Mouse (Mus musculus) common myeloid progenitor, adult 5-6 weeks (primary cell): ENCODE measurements around the gene Ywhae. TPM values are rescaled to one million over a fixed set of nuclear protein-coding genes. Genes with fewer than 3 reads are reported as not detected.

Source experiments
- ATAC-seq: replicated peaks from 2 replicates; pipeline ENCODE4 v1.8.0; 2016; ENCODE audit warnings: low read depth, mild to moderate bottlenecking, moderate TSS enrichment, inconsistent platforms; ENCODE audit not compliant: poor library complexity, severe bottlenecking
- total RNA-seq: library from RNA; stranded (forward); fragments of 200-1000, 187-1606 nt; gene quantifications from 2 replicates; pipeline ENCODE4 v1.2.3, GENCODE M21; 2017

The Ywhae gene
- total RNA-seq, 1 experiment from 2014 or later: 653 TPM

DNA sequence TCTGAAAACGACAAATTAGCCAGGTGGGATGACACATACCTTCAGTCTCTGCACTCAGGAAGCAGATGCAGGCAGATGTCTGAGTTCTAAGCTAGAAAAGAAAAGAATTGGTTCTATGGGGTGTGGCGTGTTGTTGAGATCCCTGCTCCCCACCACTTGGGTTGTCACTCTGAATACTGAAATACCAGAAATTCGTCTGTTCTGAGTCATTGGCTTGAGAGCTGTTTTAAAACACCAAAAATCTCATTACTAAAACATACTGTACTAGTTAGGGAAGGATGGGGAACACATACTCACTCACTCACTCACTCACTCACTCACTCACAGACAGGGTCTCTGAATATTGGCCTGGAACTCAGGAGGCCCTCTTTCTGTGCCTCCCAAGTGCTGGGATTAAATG lies 4.3 kb downstream of the Ywhae start:
- no peak for ATAC-seq

GRCm38 (mm10) chr11:75737806-75738476 lies 5.3 kb downstream of the Ywhae start:
- no peak for ATAC-seq

GRCm38 (mm10) chr11:75738477-75738821 lies 5.8 kb downstream of the Ywhae start:
- ATAC-seq: no peak

GRCm38 (mm10) chr11:75740204-75740603 lies 7.5 kb downstream of the Ywhae start:
- ATAC-seq: no peak

DNA sequence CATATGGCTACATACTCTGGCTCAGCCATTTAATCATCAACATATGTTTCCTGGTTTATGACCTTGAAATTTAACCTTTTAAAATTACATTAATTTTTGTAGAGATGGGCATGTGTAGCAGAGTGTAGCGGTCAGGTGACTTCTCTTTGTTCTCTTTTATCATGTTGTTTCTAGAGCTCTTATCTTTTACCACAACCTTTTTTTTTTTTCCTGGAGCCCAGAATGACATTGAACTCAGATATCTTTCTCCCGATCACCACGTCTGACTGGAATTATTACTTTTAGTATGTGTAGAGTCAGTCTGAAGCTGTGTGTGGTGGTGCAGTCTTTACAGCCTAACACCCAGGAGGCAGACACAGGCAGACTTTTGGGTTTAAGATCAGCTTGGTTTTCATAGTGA lies 8.9 kb downstream of the Ywhae start:
- ATAC-seq: no peak

DNA sequence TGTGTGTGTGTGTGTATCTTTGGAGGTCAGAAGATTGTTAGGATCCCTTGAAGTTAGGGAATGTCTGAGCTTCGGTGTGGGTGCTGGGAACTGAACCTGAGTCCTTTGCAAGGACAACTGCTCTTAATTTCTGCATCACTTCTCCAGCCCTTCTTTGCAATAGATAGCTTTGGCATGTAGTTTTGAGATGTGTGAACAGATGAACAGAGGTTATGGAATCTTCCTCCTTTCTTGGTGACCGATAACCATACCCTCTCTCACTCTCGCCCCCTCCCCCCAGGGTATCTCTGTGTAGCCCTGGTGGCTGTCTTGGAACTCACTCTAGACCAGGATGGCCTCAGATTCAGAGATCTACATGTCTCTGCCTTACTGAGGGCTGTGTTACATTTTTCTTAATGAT lies 12.1 kb downstream of the Ywhae start:
- ATAC-seq: no peak

GRCm38 (mm10) chr11:75750537-75750936 lies 17.9 kb downstream of the Ywhae start:
- no peak for ATAC-seq

GRCm38 (mm10) chr11:75751082-75751481 lies 18.4 kb downstream of the Ywhae start:
- ATAC-seq: no peak

- 0 out of 2 replicates have a peak, but pooled peaks have one; percentile 42 for ATAC-seq
Measured at GRCm38 (mm10) chr11:75756687-75757086, 24.0 kb downstream of the Ywhae start.

- ATAC-seq: no peak
Measured at GRCm38 (mm10) chr11:75758553-75758952, 25.9 kb downstream of the Ywhae start.

GRCm38 (mm10) chr11:75760785-75761184 lies 28.1 kb downstream of the Ywhae start:
- ATAC-seq: no peak

DNA sequence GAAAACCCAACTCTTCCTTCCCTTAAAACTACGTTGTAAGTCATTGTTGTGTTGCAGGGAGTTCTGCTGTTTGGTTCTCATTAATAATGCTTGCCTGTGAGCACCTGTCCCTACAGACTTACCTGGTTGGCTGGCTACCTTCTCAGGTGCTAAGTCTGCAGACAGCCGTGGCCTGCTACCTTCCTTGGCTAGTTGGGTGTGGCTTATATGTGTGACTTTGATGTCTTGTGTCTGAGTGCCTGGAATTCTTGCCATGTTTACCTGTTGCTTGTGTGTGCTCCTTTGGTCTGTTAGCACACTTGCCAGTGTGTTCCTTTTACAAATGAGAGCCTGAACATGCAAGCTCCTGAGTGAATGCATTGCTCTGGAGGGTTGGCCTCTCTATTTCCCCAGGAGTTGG lies 30.0 kb downstream of the Ywhae start:
- ATAC-seq: no peak

DNA sequence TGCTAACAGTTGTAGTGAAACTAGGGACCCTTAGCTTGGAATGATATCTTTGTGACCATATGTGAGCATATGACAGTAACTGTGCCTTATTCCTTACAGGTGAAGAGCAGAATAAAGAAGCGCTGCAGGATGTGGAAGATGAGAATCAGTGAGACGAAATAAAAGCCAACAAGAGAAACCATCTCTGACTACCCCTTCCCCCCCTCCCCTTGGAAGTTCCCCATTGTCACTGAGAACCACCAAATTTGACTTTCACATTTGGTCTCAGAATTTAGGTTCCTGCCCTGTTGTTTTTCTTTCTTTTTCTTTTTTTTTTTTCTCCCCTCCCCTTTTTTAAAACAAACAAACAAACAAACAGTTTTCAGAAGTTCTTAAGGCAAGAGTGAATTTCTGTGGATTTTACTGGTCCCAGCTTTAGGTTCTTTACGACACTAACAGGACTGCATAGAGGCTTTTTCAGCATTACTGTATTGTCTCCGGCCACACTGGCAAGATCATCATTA lies 31.9 kb downstream of the Ywhae start:
- ATAC-seq: no peak

DNA sequence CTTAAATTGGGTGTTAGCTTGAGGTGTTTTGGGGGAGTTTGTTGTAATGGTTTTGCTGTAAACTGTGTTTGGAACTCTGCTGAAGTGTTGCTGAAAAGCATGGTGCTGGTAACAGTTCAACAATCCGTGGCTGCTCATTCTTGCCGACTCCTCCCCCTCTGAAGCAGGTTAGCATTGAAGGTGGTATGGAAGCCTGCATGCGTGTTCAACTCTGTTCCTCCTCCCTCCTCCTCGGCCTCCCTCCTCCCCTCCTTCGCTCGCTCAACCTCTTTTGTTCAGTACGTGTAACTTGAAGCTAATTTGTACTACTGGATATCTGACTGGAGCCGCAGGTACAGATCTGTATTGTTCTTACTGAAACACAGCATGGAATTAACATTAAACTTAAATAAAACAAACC lies 32.5 kb downstream of the Ywhae start:
- ATAC-seq: no peak

GRCm38 (mm10) chr11:75767014-75767413 lies 34.3 kb downstream of the Ywhae start:
- no peak for ATAC-seq

- no peak for ATAC-seq
Measured at GRCm38 (mm10) chr11:75768091-75768989, 35.7 kb downstream of the Ywhae start.

DNA sequence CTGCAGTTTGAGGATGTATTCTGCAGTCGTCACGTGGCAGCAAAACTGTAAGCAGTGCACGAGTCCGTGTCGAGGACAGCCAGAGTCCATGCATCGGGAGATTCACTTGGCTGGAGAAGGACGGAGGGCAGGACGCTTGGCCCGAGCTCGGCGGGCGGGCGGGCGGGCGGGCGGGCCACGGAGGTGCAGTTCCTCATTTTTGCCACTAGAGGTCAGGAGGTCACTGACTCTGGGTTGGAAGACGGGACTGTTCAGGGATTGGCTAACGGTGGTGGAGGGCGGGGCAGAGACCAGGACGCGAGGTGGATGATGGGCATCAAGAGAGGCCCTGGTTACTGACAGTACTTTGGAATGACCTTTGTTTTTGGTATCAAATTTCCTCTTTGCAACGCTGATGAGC lies 36.5 kb downstream of the Ywhae start:
- ATAC-seq: peak; percentile 95

- no peak for ATAC-seq
Measured at GRCm38 (mm10) chr11:75772562-75772961, 39.9 kb downstream of the Ywhae start.

DNA sequence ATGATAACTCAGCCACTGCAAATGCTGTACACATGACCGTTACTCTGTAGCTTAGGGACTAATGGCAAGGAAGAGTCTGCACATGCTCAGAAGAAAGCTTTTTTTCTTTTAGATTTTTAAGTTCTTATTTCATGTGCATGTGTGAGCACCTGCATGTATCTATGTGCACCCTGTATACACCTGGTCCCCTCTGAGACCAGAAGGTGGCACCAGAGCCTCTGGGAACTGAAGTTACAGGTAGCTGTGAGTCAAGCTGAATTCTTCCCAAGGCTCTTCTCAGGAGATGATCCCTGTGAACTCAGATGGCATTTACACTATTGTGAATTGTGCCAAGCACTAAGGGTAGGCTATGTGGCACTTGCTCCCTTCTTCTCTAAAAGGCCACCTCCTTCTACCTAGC lies 43.2 kb downstream of the Ywhae start:
- ATAC-seq: no peak

DNA sequence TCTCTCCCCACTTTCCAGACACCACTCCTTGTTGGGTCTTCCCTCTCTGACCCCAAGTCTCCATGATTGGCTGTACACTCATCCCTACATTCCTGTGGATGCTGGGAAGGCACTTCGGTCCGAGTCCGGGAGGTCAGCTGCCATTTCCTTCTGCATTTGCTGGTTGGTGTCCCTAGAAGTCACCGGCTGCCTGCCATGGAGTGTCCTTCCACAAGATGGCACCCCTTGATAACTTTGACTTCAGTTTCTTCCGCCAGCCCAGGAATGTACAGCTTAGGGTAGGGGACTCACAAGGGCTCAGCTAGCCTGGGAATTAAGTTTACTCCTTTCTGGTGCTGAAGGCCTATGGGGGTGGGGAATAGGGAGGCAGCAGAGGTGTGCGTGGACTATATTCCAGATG lies 49.2 kb downstream of the Ywhae start:
- peak; percentile 83 for ATAC-seq

DNA sequence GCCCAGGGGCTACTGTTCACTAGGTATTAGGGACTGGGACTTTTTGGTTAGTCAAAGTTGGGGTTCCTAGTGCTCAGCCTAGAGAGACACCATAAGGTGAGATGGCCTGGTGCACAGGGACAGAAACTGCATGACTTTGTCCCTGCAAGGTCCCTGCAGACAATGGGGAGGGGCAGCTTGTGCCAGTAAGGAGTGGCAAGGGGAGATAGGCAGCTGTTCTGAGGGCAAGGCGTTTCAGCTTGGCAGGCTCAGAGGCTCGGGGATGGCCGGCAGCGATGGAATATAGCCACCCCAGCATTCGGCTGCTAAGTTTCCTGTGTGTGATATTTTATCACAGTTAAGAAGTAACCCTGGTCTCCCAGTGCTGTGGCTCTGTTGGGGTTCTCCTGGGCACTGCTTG lies 51.1 kb downstream of the Ywhae start:
- ATAC-seq: no peak
